Mouse (Mus musculus) embryonic facial prominence, embryonic 10.5 days (tissue): ENCODE measurements around the gene Adh1. TPM values are rescaled to one million over a fixed set of nuclear protein-coding genes. Genes with fewer than 3 reads are reported as not detected.

Experiments
- DNase-seq: peaks from one replicate; pipeline ENCODE4 v3.0.0-alpha.2; 2017; ENCODE audit warnings: low spot score
- H3K27ac ChIP-seq: fragments of 300-500 bp; sonication (generic); replicated peaks from 2 replicates; pipeline ENCODE4 v1.5.1; 2016; ENCODE audit warnings: mild to moderate bottlenecking
- H3K27me3 ChIP-seq: fragments of 300-500 bp; sonication (generic); replicated peaks from 2 replicates; pipeline ENCODE4 v1.6.1; 2016; ENCODE audit warnings: low read depth, mild to moderate bottlenecking; ENCODE audit not compliant: poor library complexity, severe bottlenecking
- H3K36me3 ChIP-seq: fragments of 300-500 bp; sonication (generic); replicated peaks from 2 replicates; pipeline ENCODE4 v1.6.1; 2016; ENCODE audit warnings: mild to moderate bottlenecking, moderate library complexity
- H3K4me1 ChIP-seq: fragments of 300-500 bp; sonication (generic); 2 replicates; pipeline ENCODE4 v1.6.1; 2016
- H3K4me3 ChIP-seq: fragments of 300-500 bp; sonication (generic); 2 replicates; pipeline ENCODE4 v1.5.1; 2016; ENCODE audit warnings: mild to moderate bottlenecking, moderate library complexity
- H3K9me3 ChIP-seq: fragments of 300-500 bp; sonication (generic); 2 replicates; pipeline ENCODE4 v1.6.1; 2016; ENCODE audit warnings: mild to moderate bottlenecking
- WGBS: fragments of 180-500 bp; shearing (Covaris S2); methylation state at CpG from one replicate; pipeline ENCODE4 v1.1.7; 2016; 5-methylcytosine and 5-hydroxymethylcytosine counted together
- polyA plus RNA-seq: library from polyadenylated mRNA; unstranded; fragments of >200 nt; fragmentation: Nextera tagmentation; extraction: Ambion mirVana; gene quantifications from 2 replicates; pipeline ENCODE4 v1.2.1, GENCODE M21; 2016

Adh1 gene
- polyA plus RNA-seq, 1 experiment from 2014 or later = not detected

DNA sequence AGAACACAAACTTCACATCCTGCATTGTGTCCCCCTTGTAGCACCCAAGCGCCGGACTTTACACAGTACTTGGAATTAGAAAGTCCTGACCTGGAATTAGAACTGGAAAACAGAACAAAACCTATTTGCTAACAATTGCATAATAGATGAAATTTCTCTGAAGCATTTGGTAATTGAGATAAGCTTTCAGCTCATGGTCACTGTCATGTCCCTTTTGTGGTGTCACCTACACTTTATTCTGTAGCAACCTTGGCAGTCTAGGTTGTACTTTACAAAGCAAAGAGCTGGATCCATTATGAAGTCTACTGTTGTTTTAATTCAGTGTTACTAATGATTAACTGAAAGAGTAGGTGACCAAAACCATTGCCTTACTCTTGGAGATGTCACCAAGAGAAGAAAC is 33.7 kb upstream of the Adh1 start:
- no peak for DNase-seq
- no peaks in the 10 kb centered on the region for H3K27me3 ChIP-seq
- H3K4me3 ChIP-seq = no peak overlapping the region
- no peak overlapping the region for H3K27ac ChIP-seq
- no peaks in the 10 kb centered on the region for H3K36me3 ChIP-seq
- WGBS = 86% methylated on average over 2 of the region's 2 CpGs
- H3K4me1 ChIP-seq = peaks cover 18% of the 10 kb centered on the region
- H3K9me3 ChIP-seq = no peaks in the 10 kb centered on the region

DNA sequence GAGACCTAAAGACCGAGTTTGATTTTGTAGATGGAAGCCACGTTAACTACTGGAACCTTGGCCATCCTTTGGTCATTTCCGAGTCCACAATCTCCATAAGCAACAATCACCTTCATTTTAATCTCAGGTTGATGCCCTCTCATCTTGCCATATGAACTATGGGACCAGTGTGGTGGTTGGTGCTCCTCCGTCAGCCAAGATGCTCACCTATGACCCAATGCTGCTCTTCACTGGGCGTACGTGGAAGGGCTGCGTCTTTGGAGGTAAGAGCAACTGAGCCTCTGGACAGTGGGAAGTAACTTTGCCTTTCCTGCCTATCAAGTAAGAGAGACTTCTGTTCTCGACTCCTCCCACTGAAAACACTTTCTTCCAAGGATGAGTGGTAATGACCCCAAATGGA is 33.0 kb upstream of the Adh1 start:
- H3K27ac ChIP-seq = no peak overlapping the region
- H3K4me1 ChIP-seq = peaks cover 18% of the 10 kb centered on the region
- no peaks in the 10 kb centered on the region for H3K36me3 ChIP-seq
- no peak for DNase-seq
- no peak overlapping the region for H3K4me3 ChIP-seq
- WGBS = 94% methylated on average over 8 of the region's 8 CpGs
- H3K9me3 ChIP-seq = no peaks in the 10 kb centered on the region
- H3K27me3 ChIP-seq = no peaks in the 10 kb centered on the region

DNA sequence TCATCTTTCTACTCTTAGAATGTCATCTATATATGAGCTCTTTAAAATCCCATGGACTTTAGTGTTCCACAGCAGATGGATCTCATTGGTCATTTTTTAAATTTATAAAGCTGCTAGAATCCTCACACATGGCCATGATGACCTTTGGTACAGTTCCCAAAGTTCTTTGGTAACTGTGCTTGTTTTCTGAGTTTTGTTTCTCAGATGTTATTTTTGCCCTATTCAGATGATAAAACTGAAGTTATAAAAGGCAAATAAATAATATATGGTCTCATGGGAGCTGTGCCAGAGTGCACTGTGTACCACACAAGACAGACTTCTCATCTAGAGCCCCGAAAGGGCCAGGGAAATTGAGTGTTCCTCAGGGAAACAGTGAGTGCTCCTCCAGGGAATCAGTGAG is 31.3 kb upstream of the Adh1 start:
- H3K36me3 ChIP-seq = no peaks in the 10 kb centered on the region
- no peak overlapping the region for H3K4me3 ChIP-seq
- peaks cover 17% of the 10 kb centered on the region for H3K4me1 ChIP-seq
- WGBS = 90% methylated on average over 1 of the region's 1 CpGs
- DNase-seq = no peak
- no peaks in the 10 kb centered on the region for H3K9me3 ChIP-seq
- no peak overlapping the region for H3K27ac ChIP-seq
- H3K27me3 ChIP-seq = no peaks in the 10 kb centered on the region

DNA sequence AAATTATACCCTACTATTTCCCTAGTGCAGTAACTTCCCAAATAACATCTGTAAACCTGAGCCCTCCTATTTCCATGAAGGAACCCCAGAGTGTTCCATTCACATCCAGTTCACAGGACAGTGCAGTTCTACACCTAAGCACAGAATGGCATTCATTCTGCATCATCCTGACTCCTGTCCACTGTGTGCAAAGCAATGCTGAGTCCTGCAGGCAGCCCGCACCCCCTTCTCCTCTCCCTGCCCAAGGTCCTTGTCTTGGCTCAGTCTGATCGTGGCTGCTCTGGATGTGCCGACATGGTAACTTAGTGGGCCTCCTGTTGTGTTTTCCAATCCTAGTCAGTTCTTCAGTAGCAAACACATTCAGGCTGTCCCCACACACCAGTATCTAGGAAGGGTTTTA is 30.5 kb upstream of the Adh1 start:
- no peak overlapping the region for H3K27ac ChIP-seq
- H3K4me3 ChIP-seq = no peak overlapping the region
- no peak for DNase-seq
- 79% methylated on average over 3 of the region's 3 CpGs for WGBS
- no peaks in the 10 kb centered on the region for H3K36me3 ChIP-seq
- H3K9me3 ChIP-seq = no peaks in the 10 kb centered on the region
- peaks cover 9% of the 10 kb centered on the region for H3K4me1 ChIP-seq
- H3K27me3 ChIP-seq = no peaks in the 10 kb centered on the region

DNA sequence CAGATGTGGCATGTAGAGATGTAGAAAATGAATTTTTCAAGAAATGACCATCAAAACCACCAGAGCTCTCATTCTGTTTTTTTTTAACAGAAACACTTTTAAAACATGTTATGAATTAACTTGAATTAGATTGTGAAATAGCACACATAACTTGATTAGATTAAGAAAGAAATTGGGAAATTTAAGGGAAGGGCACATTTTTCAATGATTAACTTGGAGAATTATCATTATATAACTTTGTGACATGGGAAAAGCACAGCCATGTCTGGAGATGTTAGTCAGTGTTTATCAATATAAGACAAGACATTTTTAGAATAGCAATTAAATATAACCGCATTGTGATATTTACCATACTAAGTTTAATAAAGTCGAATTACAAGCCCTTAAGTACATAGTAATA is 29.3 kb upstream of the Adh1 start:
- Histone ChIP-seq H3K27ac (no peak overlapping the region), H3K36me3 (no peaks in the 10 kb centered on the region), H3K4me3 (no peak overlapping the region), H3K4me1 (no peaks in the 10 kb centered on the region), H3K9me3 (no peaks in the 10 kb centered on the region), H3K27me3 (no peaks in the 10 kb centered on the region)
- no peak for DNase-seq
- 87% methylated on average over 2 of the region's 2 CpGs for WGBS

GRCm38 (mm10) chr3:138236546-138237163 is 24.1 kb upstream of the Adh1 start:
- no peak for DNase-seq
- 86% methylated on average over 11 of the region's 11 CpGs for WGBS
- no peaks in the 10 kb centered on the region for H3K27me3 ChIP-seq
- H3K4me1 ChIP-seq = no peaks in the 10 kb centered on the region
- H3K36me3 ChIP-seq = no peaks in the 10 kb centered on the region
- no peak overlapping the region for H3K27ac ChIP-seq
- no peaks in the 10 kb centered on the region for H3K9me3 ChIP-seq
- H3K4me3 ChIP-seq = no peak overlapping the region

GRCm38 (mm10) chr3:138238046-138238445 is 22.7 kb upstream of the Adh1 start:
- Histone ChIP-seq H3K9me3 (no peaks in the 10 kb centered on the region), H3K36me3 (no peaks in the 10 kb centered on the region), H3K27ac (no peak overlapping the region), H3K4me3 (no peak overlapping the region), H3K27me3 (no peaks in the 10 kb centered on the region), H3K4me1 (no peaks in the 10 kb centered on the region)
- no peak for DNase-seq
- WGBS = 85% methylated on average over 10 of the region's 10 CpGs

DNA sequence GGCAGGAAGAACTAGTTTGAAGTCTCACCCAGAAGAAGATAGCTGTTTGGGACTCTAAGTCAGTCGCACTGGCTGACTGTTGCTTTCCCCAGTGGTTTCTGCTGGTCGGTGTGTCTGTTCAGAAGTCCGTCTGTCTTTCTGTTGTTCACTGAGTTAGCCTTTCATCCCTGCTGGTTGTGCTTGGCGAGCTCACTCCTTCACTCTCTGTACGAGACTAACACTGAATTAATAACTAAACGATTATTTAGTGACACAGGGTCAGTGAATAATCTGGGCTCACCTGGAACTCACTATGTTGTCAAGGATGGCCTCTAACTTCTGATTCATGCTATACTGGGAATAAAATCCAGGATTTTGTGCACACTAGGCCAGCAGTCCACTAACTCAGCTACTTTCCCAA is 21.3 kb upstream of the Adh1 start:
- Histone ChIP-seq H3K4me3 (no peak overlapping the region), H3K27ac (no peak overlapping the region), H3K36me3 (no peaks in the 10 kb centered on the region), H3K9me3 (no peaks in the 10 kb centered on the region), H3K27me3 (no peaks in the 10 kb centered on the region), H3K4me1 (peaks cover 2% of the 10 kb centered on the region; the same call in 1 of the 2 replicates)
- 83% methylated on average over 6 of the region's 6 CpGs for WGBS
- no peak for DNase-seq

DNA sequence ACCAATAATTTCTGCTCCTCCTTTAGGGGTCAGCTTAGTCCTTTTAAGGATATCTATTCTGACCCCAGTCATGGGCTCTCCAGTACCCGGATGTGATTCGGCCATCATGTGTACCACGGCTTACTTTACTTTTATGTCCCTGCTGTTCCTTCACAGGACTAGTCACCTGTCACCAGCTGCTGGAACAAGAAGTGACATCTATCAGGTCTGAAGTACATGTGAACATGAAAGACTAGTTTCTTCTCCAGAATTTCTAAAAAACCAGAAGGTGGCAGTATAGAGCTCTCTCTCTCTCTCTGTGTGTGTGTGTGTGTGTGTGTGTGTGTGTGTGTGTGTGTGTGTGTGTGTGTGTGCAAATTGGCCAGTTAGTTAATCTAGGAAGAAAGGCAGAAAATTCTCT is 20.4 kb upstream of the Adh1 start:
- no peaks in the 10 kb centered on the region for H3K36me3 ChIP-seq
- DNase-seq = no peak
- H3K27ac ChIP-seq = no peak overlapping the region
- no peaks in the 10 kb centered on the region for H3K27me3 ChIP-seq
- no peak overlapping the region for H3K4me3 ChIP-seq
- WGBS = 92% methylated on average over 3 of the region's 3 CpGs
- no peaks in the 10 kb centered on the region for H3K9me3 ChIP-seq
- H3K4me1 ChIP-seq = peaks cover 3% of the 10 kb centered on the region; the same call in 1 of the 2 replicates

- 83% methylated on average over 5 of the region's 5 CpGs for WGBS
- no peaks in the 10 kb centered on the region for H3K9me3 ChIP-seq
- DNase-seq = no peak
- no peak overlapping the region for H3K4me3 ChIP-seq
- H3K4me1 ChIP-seq = peaks cover 3% of the 10 kb centered on the region; the same call in 1 of the 2 replicates
- no peaks in the 10 kb centered on the region for H3K36me3 ChIP-seq
- no peak overlapping the region for H3K27ac ChIP-seq
- no peaks in the 10 kb centered on the region for H3K27me3 ChIP-seq
Observed at GRCm38 (mm10) chr3:138240942-138241341, 19.8 kb upstream of the Adh1 start.

DNA sequence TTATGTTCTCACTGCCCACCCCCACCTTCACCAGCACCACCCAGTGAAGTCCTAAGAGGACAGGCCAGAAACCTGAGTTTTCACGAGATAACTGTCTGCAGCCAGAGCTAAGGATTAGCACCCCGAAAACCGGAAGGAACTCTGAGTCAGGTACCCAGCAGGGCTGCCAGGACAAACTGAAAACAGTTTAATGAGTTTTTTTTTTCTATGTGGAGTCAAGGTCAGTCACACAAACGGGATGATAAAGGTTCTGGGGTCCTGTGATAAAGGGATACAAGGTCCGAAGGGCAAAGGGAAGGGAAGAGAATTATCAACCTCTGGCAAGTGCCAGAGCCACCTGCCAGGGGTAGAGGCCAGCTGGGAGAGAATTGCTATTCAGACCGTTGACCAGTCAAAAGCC is 19.4 kb upstream of the Adh1 start:
- Histone ChIP-seq H3K4me1 (peaks cover 3% of the 10 kb centered on the region; the same call in 1 of the 2 replicates), H3K27ac (no peak overlapping the region), H3K9me3 (no peaks in the 10 kb centered on the region), H3K27me3 (no peaks in the 10 kb centered on the region), H3K36me3 (no peaks in the 10 kb centered on the region), H3K4me3 (no peak overlapping the region)
- WGBS = 73% methylated on average over 6 of the region's 6 CpGs
- DNase-seq = no peak

- H3K27me3 ChIP-seq = no peaks in the 10 kb centered on the region
- H3K4me1 ChIP-seq = peaks cover 3% of the 10 kb centered on the region; the same call in 1 of the 2 replicates
- H3K9me3 ChIP-seq = no peaks in the 10 kb centered on the region
- no peaks in the 10 kb centered on the region for H3K36me3 ChIP-seq
- H3K4me3 ChIP-seq = no peak overlapping the region
- no peak for DNase-seq
- 91% methylated on average over 14 of the region's 14 CpGs for WGBS
- no peak overlapping the region for H3K27ac ChIP-seq
Observed at GRCm38 (mm10) chr3:138242021-138242726, 18.6 kb upstream of the Adh1 start.

- Histone ChIP-seq H3K4me1 (peaks cover 3% of the 10 kb centered on the region; the same call in 1 of the 2 replicates), H3K27me3 (no peaks in the 10 kb centered on the region), H3K36me3 (no peaks in the 10 kb centered on the region), H3K9me3 (no peaks in the 10 kb centered on the region), H3K27ac (no peak overlapping the region), H3K4me3 (no peak overlapping the region)
- no peak for DNase-seq
- WGBS = 92% methylated on average over 6 of the region's 6 CpGs
Observed at GRCm38 (mm10) chr3:138242933-138243332, 17.9 kb upstream of the Adh1 start.
